Mouse (Mus musculus) cerebellum, adult 8-10 months (tissue): ENCODE measurements around the gene Slc37a1.
"Not testable (repeated sequence)": the region's sequence is repeated elsewhere in the genome, so short reads cannot be mapped to it uniquely, and the experiment has no call there.

Source experiments
- DNase-seq: peaks from one replicate; pipeline ENCODE4 v3.0.0; 2022

The Slc37a1 gene

GRCm38 (mm10) chr17:31269761-31270160 lies 16.8 kb upstream of the Slc37a1 start:
- no peak for DNase-seq

- no peak for DNase-seq
Measured at GRCm38 (mm10) chr17:31270246-31270645, 16.3 kb upstream of the Slc37a1 start.

GRCm38 (mm10) chr17:31270736-31271135 lies 15.9 kb upstream of the Slc37a1 start:
- not testable (repeated sequence) for DNase-seq

- no peak for DNase-seq
Measured at GRCm38 (mm10) chr17:31271136-31271851, 15.3 kb upstream of the Slc37a1 start.

GRCm38 (mm10) chr17:31272416-31273165 lies 14.0 kb upstream of the Slc37a1 start:
- no peak for DNase-seq

- no peak for DNase-seq
Measured at GRCm38 (mm10) chr17:31273631-31274030, 13.0 kb upstream of the Slc37a1 start.

GRCm38 (mm10) chr17:31275181-31275580 lies 11.4 kb upstream of the Slc37a1 start:
- DNase-seq: no peak

GRCm38 (mm10) chr17:31276207-31276921 lies 10.2 kb upstream of the Slc37a1 start:
- DNase-seq: no peak

- peak; percentile 93 for DNase-seq
Measured at GRCm38 (mm10) chr17:31276922-31277918, 9.4 kb upstream of the Slc37a1 start, which contains the start of gene Rsph1. Rsph1 (minus strand) TSS chr17:31277383.

- no peak for DNase-seq
Measured at GRCm38 (mm10) chr17:31277931-31278330, 8.7 kb upstream of the Slc37a1 start.

- no peak for DNase-seq
Measured at GRCm38 (mm10) chr17:31279541-31279940, 7.1 kb upstream of the Slc37a1 start.

GRCm38 (mm10) chr17:31280269-31280668 lies 6.3 kb upstream of the Slc37a1 start:
- no peak for DNase-seq

- DNase-seq: no peak
Measured at GRCm38 (mm10) chr17:31281830-31282686, 4.5 kb upstream of the Slc37a1 start.

GRCm38 (mm10) chr17:31282687-31283053 lies 3.9 kb upstream of the Slc37a1 start:
- no peak for DNase-seq

- no peak for DNase-seq
Measured at GRCm38 (mm10) chr17:31285867-31286266, 725 bp upstream of the Slc37a1 start.

- DNase-seq: no peak
Measured at GRCm38 (mm10) chr17:31287216-31287615, 624 bp downstream of the Slc37a1 start.

- no peak for DNase-seq
Measured at GRCm38 (mm10) chr17:31288999-31289726, 2.6 kb downstream of the Slc37a1 start.

GRCm38 (mm10) chr17:31290311-31290710 lies 3.7 kb downstream of the Slc37a1 start:
- DNase-seq: no peak

- no peak for DNase-seq
Measured at GRCm38 (mm10) chr17:31290859-31291258, 4.3 kb downstream of the Slc37a1 start.

GRCm38 (mm10) chr17:31294363-31295214 lies 8.0 kb downstream of the Slc37a1 start:
- DNase-seq: no peak
